Mouse (Mus musculus) forebrain, embryonic 14.5 days (tissue): Measurements from ENCODE around the gene Hoxb7. TPM values are rescaled to one million over a fixed set of nuclear protein-coding genes. Genes with fewer than 3 reads are reported as not detected.

Experiments used
- ATAC-seq: fragments of 200-750 bp; cut with Nextera tagmentation; 2 replicates; pipeline ENCODE4 v1.8.0; 2017; ENCODE audit warnings: mild to moderate bottlenecking, moderate library complexity
- DNase-seq: peaks from one replicate; pipeline ENCODE4 v3.0.0-alpha.2; 2015; ENCODE audit warnings: low spot score
- H3K27ac ChIP-seq: fragments of 300-500 bp; sonication (generic); 2 replicates; pipeline ENCODE4 v1.5.1; 2014; ENCODE audit warnings: low read depth, mild to moderate bottlenecking, control low read depth, low read length, moderate library complexity
- H3K27me3 ChIP-seq: fragments of 300-500 bp; sonication (generic); replicated peaks from 2 replicates; pipeline ENCODE4 v1.6.1; 2014; ENCODE audit warnings: low read length, control low read depth, mixed read lengths; ENCODE audit not compliant: control insufficient read depth, insufficient read depth
- H3K36me3 ChIP-seq: fragments of 300-500 bp; sonication (generic); 2 replicates; pipeline ENCODE4 v1.6.1; 2014; ENCODE audit warnings: low read length, control low read depth; ENCODE audit not compliant: control insufficient read depth, insufficient read depth
- H3K4me1 ChIP-seq: fragments of 300-500 bp; sonication (generic); 2 replicates; pipeline ENCODE4 v1.6.1; 2014; ENCODE audit warnings: antibody characterized with exemption, low read length, control low read depth; ENCODE audit not compliant: control insufficient read depth, insufficient read depth
- H3K4me2 ChIP-seq: fragments of 300-500 bp; sonication (generic); 2 replicates; pipeline ENCODE4 v1.6.1; 2014; ENCODE audit warnings: mild to moderate bottlenecking, control low read depth, low read length
- H3K4me3 ChIP-seq: fragments of 300-500 bp; sonication (generic); 2 replicates; pipeline ENCODE4 v1.5.1; 2014; ENCODE audit warnings: low read depth, low read length, control low read depth
- H3K9ac ChIP-seq: fragments of 300-500 bp; sonication (generic); 2 replicates; pipeline ENCODE4 v1.6.1; 2014; ENCODE audit warnings: mild to moderate bottlenecking, low read length, control low read depth, moderate library complexity
- H3K9me3 ChIP-seq: fragments of 300-500 bp; sonication (generic); replicated peaks from 2 replicates; pipeline ENCODE4 v1.6.1; 2016; ENCODE audit warnings: low read length, control low read depth, mixed read lengths; ENCODE audit not compliant: control insufficient read depth
- WGBS: fragments of 180-500 bp; shearing (Covaris S2); extraction: QIAGEN DNeasy Blood & Tissue Kit; methylation state at CpG from one replicate; pipeline ENCODE4 v1.1.7; 2014; 5-methylcytosine and 5-hydroxymethylcytosine counted together
- polyA plus RNA-seq: library from polyadenylated mRNA; unstranded; fragments of >200 nt; fragmentation: Nextera tagmentation; extraction: Ambion mirVana; gene quantifications from 2 replicates; pipeline ENCODE4 v1.2.1, GENCODE M21; 2014

Gene Hoxb7
- polyA plus RNA-seq, 1 experiment from 2014 or later, result not detected

- H3K4me3 ChIP-seq, result no peak overlapping the region
- no peak overlapping the region for H3K27ac ChIP-seq
- 6% methylated on average over 4 of the region's 4 CpGs for WGBS
- no peaks in the 10 kb centered on the region for H3K9me3 ChIP-seq
- H3K27me3 ChIP-seq, result peaks cover 99% of the 10 kb centered on the region
- DNase-seq, result no peak
- no peak overlapping the region for H3K9ac ChIP-seq
- H3K4me2 ChIP-seq, result no peak overlapping the region
- no peaks in the 10 kb centered on the region for H3K36me3 ChIP-seq
- no peaks in the 10 kb centered on the region for H3K4me1 ChIP-seq
- no peak for ATAC-seq
Measured at GRCm38 (mm10) chr11:96275896-96276295, 10.5 kb upstream of the Hoxb7 start.

GRCm38 (mm10) chr11:96277151-96278044 is 9.0 kb upstream of the Hoxb7 start:
- Histone ChIP-seq H3K27me3 (peaks cover 94% of the 10 kb centered on the region), H3K4me1 (no peaks in the 10 kb centered on the region), H3K4me2 (no peak overlapping the region), H3K36me3 (no peaks in the 10 kb centered on the region), H3K27ac (no peak overlapping the region), H3K9me3 (no peaks in the 10 kb centered on the region), H3K9ac (no peak overlapping the region), H3K4me3 (no peak overlapping the region)
- no peak for ATAC-seq
- WGBS, result 1% methylated on average over 35 of the region's 35 CpGs
- DNase-seq, result no peak

GRCm38 (mm10) chr11:96278324-96278723 is 8.1 kb upstream of the Hoxb7 start:
- Histone ChIP-seq H3K9me3 (no peaks in the 10 kb centered on the region), H3K27ac (no peak overlapping the region), H3K36me3 (no peaks in the 10 kb centered on the region), H3K4me1 (no peaks in the 10 kb centered on the region), H3K9ac (no peak overlapping the region), H3K27me3 (peaks cover 94% of the 10 kb centered on the region), H3K4me3 (no peak overlapping the region), H3K4me2 (no peak overlapping the region)
- no peak for ATAC-seq
- DNase-seq, result no peak
- WGBS, result 12% methylated on average over 14 of the region's 14 CpGs

- peaks cover 94% of the 10 kb centered on the region for H3K27me3 ChIP-seq
- DNase-seq, result peak; percentile 91
- ATAC-seq, result peak; percentile 73
- no peaks in the 10 kb centered on the region for H3K36me3 ChIP-seq
- H3K4me1 ChIP-seq, result no peaks in the 10 kb centered on the region
- WGBS, result 0% methylated on average over 9 of the region's 9 CpGs
- no peak overlapping the region for H3K4me3 ChIP-seq
- no peak overlapping the region for H3K9ac ChIP-seq
- H3K9me3 ChIP-seq, result no peaks in the 10 kb centered on the region
- H3K27ac ChIP-seq, result no peak overlapping the region
- H3K4me2 ChIP-seq, result no peak overlapping the region
Measured at GRCm38 (mm10) chr11:96278773-96279172, 7.7 kb upstream of the Hoxb7 start.

GRCm38 (mm10) chr11:96279421-96280233 is 6.8 kb upstream of the Hoxb7 start:
- no peak overlapping the region for H3K9ac ChIP-seq
- ATAC-seq (no peak), DNase-seq (no peak)
- no peak overlapping the region for H3K4me3 ChIP-seq
- no peaks in the 10 kb centered on the region for H3K9me3 ChIP-seq
- peaks cover 94% of the 10 kb centered on the region for H3K27me3 ChIP-seq
- no peak overlapping the region for H3K27ac ChIP-seq
- 2% methylated on average over 31 of the region's 31 CpGs for WGBS
- H3K36me3 ChIP-seq, result no peaks in the 10 kb centered on the region
- no peak overlapping the region for H3K4me2 ChIP-seq
- H3K4me1 ChIP-seq, result no peaks in the 10 kb centered on the region

- Histone ChIP-seq H3K4me1 (no peaks in the 10 kb centered on the region), H3K9me3 (no peaks in the 10 kb centered on the region), H3K36me3 (no peaks in the 10 kb centered on the region), H3K27me3 (peaks cover 94% of the 10 kb centered on the region), H3K4me3 (no peak overlapping the region), H3K4me2 (no peak overlapping the region), H3K9ac (no peak overlapping the region), H3K27ac (no peak overlapping the region)
- 6% methylated on average over 8 of the region's 8 CpGs for WGBS
- DNase-seq, result no peak
- no peak for ATAC-seq
Measured at GRCm38 (mm10) chr11:96280399-96281378, 5.7 kb upstream of the Hoxb7 start.

GRCm38 (mm10) chr11:96281396-96281795 is 5.0 kb upstream of the Hoxb7 start:
- Histone ChIP-seq H3K4me3 (no peak overlapping the region), H3K4me2 (no peak overlapping the region), H3K9me3 (no peaks in the 10 kb centered on the region), H3K9ac (no peak overlapping the region), H3K36me3 (no peaks in the 10 kb centered on the region), H3K27me3 (peaks cover 94% of the 10 kb centered on the region), H3K27ac (no peak overlapping the region), H3K4me1 (no peaks in the 10 kb centered on the region)
- 4% methylated on average over 18 of the region's 18 CpGs for WGBS
- ATAC-seq (no peak), DNase-seq (no peak)

GRCm38 (mm10) chr11:96281855-96282570 is 4.4 kb upstream of the Hoxb7 start, which contains the start of gene Hoxb8:
TSS of gene Hoxb8 (plus strand) at chr11:96281905.
- 1% methylated on average over 27 of the region's 27 CpGs for WGBS
- ATAC-seq, result no peak

More at GRCm38 (mm10) chr11:96281855-96282570, 4.4 kb upstream of the Hoxb7 start, which contains the start of gene Hoxb8:
- no peak for DNase-seq
- H3K4me1 ChIP-seq, result no peaks in the 10 kb centered on the region
- H3K27me3 ChIP-seq, result peaks cover 94% of the 10 kb centered on the region
- H3K36me3 ChIP-seq, result no peaks in the 10 kb centered on the region
- no peak within 1 kb of the TSS for H3K4me3 ChIP-seq
- no peaks in the 10 kb centered on the region for H3K9me3 ChIP-seq
- no peak within 1 kb of the TSS for H3K4me2 ChIP-seq
- H3K27ac ChIP-seq, result no peak within 1 kb of the TSS
- no peak within 1 kb of the TSS for H3K9ac ChIP-seq
